Mouse (Mus musculus): ENCODE measurements around the gene Frmd4b. TPM values are rescaled to one million over a fixed set of nuclear protein-coding genes. Genes with fewer than 3 reads are reported as not detected.

The Frmd4b gene
- polyA plus RNA-seq, 1 experiment from 2014 or later = 13.7 TPM

DNA sequence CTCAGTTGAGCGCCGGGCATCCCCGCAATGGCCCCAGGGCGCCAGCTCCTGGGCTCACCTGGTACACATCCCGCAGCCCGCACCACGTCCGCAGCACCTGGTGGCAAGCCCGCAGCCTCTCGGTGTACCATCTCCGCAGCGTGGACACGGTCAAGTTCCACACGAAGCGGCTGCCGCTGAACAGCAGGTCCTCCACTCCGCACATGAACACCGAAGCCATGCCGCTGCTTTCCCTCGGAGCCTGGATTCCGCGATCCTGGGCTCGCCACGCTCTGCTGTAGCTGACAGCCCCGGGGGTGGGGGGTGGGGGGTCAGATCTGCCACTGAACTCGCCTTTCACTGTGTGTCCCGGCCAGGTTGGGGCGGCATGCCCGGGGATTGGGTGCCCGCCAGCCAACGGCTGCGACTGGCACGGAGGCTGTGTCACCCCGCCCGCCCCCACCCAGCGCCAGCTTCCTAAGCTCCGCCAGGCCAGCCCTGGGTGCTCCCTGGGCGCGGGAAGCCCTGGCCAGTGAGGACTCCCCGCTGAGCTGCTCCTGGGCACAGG is 129.7 kb downstream of the Frmd4b start:
- Histone ChIP-seq H3K36me3 (ENCODE audit: control insufficient read depth, insufficient read depth, low read length) (no peaks in the 10 kb centered on the region), H3K9me3 (ENCODE audit: control insufficient read depth, low read length) (no peaks in the 10 kb centered on the region), H3K27ac (ENCODE audit: low read depth, low read length) (no peak overlapping the region), H3K4me2 (replicated peaks; ENCODE audit: low read depth, low read length) (peak overlapping the region; percentile 94), H3K27me3 (ENCODE audit: control insufficient read depth, insufficient read depth, low read length) (peaks cover 15% of the 10 kb centered on the region; the same call in 1 of the 2 replicates), H3K4me1 (ENCODE audit: control insufficient read depth, insufficient read depth, low read length) (peaks cover 13% of the 10 kb centered on the region; the same call in 1 of the 2 replicates), H3K9ac (ENCODE audit: low read depth, low read length) (peak overlapping the region; percentile 42), H3K4me3 (ENCODE audit: low read length) (peak overlapping the region; percentile 48)
- 2% methylated on average over 35 of the region's 40 CpGs for whole genome bisulfite sequencing
- peak; percentile 77 for ATAC-seq (ENCODE audit: low FRiP score, low TSS enrichment)

DNA sequence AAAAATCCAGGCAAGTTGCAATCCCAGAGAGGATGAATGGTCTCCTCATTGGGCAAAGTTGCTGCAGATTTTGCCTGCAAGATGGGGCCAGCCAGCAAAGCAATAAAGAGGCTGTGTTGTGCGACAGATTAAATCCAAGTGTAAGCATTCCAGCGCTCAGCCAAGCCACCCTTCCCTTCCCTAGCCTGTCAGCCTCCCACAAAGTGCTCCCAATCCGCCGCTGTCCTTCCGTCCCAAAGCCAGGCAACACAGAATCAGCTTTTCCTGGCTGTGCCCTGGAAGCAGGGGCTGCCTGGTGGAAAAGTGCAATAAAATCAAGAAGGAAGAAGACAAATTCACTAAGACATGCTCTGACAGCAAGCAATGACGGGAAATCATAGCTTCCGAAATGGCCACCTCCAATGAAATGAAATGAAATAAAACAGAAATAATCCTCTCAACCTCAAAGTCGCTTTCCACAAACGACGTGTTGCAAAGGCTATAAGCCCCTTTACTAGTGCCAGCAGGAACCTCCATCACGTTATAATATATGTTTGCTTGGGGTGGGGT is 130.5 kb downstream of the Frmd4b start:
- Histone ChIP-seq H3K9me3 (ENCODE audit: control insufficient read depth, low read length) (no peaks in the 10 kb centered on the region), H3K9ac (ENCODE audit: low read depth, low read length) (peak overlapping the region; percentile 42; the same call in 1 of the 2 replicates), H3K4me3 (ENCODE audit: low read length) (peak overlapping the region; percentile 48), H3K4me2 (replicated peaks; ENCODE audit: low read depth, low read length) (peak overlapping the region; percentile 94), H3K36me3 (ENCODE audit: control insufficient read depth, insufficient read depth, low read length) (no peaks in the 10 kb centered on the region), H3K27ac (ENCODE audit: low read depth, low read length) (no peak overlapping the region), H3K27me3 (ENCODE audit: control insufficient read depth, insufficient read depth, low read length) (peaks cover 15% of the 10 kb centered on the region; the same call in 1 of the 2 replicates), H3K4me1 (ENCODE audit: control insufficient read depth, insufficient read depth, low read length) (peaks cover 13% of the 10 kb centered on the region; the same call in 1 of the 2 replicates)
- WGBS = 10% methylated on average over 11 of the region's 11 CpGs
- ATAC-seq (ENCODE audit: low FRiP score, low TSS enrichment) = no peak

DNA sequence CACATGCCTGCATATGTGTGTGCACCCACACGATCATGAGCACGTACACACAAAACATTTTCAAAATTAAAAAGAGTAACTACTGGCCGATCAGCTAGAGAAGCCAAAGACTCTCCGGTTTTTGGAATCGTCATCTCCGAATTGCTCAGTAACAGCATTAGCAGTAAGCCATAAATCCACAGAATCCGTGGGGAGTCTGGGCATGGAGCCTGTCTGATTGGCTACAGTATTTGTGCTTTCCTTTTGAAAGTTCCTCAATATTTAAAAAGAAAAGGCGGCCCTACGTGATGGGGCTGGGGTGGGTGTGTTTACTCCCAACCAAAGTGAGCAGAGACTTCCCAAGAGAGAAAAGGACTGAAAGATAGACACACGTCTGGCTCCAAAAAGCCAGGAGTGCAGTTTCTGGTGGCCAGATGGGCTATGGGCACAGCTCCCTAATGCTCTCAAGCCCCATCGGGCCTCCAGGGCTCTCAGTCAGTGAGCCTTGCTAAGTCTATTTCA is 131.4 kb downstream of the Frmd4b start:
- Histone ChIP-seq H3K9ac (ENCODE audit: low read depth, low read length) (no peak overlapping the region), H3K27ac (ENCODE audit: low read depth, low read length) (no peak overlapping the region), H3K4me3 (ENCODE audit: low read length) (no peak overlapping the region), H3K27me3 (ENCODE audit: control insufficient read depth, insufficient read depth, low read length) (peaks cover 15% of the 10 kb centered on the region; the same call in 1 of the 2 replicates), H3K4me1 (ENCODE audit: control insufficient read depth, insufficient read depth, low read length) (peaks cover 13% of the 10 kb centered on the region; the same call in 1 of the 2 replicates), H3K36me3 (ENCODE audit: control insufficient read depth, insufficient read depth, low read length) (no peaks in the 10 kb centered on the region), H3K9me3 (ENCODE audit: control insufficient read depth, low read length) (no peaks in the 10 kb centered on the region), H3K4me2 (replicated peaks; ENCODE audit: low read depth, low read length) (no peak overlapping the region)
- WGBS = 70% methylated on average over 11 of the region's 11 CpGs
- no peak for ATAC-seq (ENCODE audit: low FRiP score, low TSS enrichment)

DNA sequence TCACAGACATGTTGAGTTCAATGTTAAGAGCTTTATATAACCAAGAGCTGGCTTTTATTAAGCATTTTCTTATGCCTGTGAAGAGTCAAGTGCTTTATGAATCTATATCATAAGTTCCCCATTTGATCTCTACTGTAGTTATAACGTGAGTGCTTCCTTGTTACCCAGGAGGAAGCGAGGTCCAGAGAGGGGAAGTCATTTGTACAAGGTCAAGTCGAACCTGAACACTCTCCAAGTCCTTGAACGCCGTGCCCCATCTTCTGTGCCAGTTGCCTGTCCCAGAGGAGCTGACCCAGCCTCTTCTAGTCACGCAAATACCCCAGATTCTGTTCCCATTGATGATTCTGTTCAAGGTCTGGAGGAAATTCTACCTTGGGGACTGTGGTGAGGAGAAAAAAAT is 135.4 kb downstream of the Frmd4b start:
- Histone ChIP-seq H3K9me3 (ENCODE audit: control insufficient read depth, low read length) (no peaks in the 10 kb centered on the region), H3K4me1 (ENCODE audit: control insufficient read depth, insufficient read depth, low read length) (peaks cover 2% of the 10 kb centered on the region; the same call in 1 of the 2 replicates), H3K27me3 (ENCODE audit: control insufficient read depth, insufficient read depth, low read length) (peaks cover 6% of the 10 kb centered on the region; the same call in 1 of the 2 replicates), H3K4me3 (ENCODE audit: low read length) (no peak overlapping the region), H3K9ac (ENCODE audit: low read depth, low read length) (no peak overlapping the region), H3K36me3 (ENCODE audit: control insufficient read depth, insufficient read depth, low read length) (no peaks in the 10 kb centered on the region), H3K27ac (ENCODE audit: low read depth, low read length) (no peak overlapping the region), H3K4me2 (replicated peaks; ENCODE audit: low read depth, low read length) (no peak overlapping the region)
- 72% methylated on average over 6 of the region's 6 CpGs for WGBS
- no peak for ATAC-seq (ENCODE audit: low FRiP score, low TSS enrichment)

- Histone ChIP-seq H3K27me3 (ENCODE audit: control insufficient read depth, insufficient read depth, low read length) (no peaks in the 10 kb centered on the region), H3K4me2 (replicated peaks; ENCODE audit: low read depth, low read length) (no peak overlapping the region), H3K4me1 (ENCODE audit: control insufficient read depth, insufficient read depth, low read length) (no peaks in the 10 kb centered on the region), H3K9ac (ENCODE audit: low read depth, low read length) (no peak overlapping the region), H3K4me3 (ENCODE audit: low read length) (no peak overlapping the region), H3K9me3 (ENCODE audit: control insufficient read depth, low read length) (no peaks in the 10 kb centered on the region), H3K36me3 (ENCODE audit: control insufficient read depth, insufficient read depth, low read length) (no peaks in the 10 kb centered on the region), H3K27ac (ENCODE audit: low read depth, low read length) (no peak overlapping the region)
- no peak for ATAC-seq (ENCODE audit: low FRiP score, low TSS enrichment)
- WGBS = 55% methylated on average over 19 of the region's 19 CpGs
Measured at GRCm38 (mm10) chr6:97478981-97479860, 138.1 kb downstream of the Frmd4b start.

GRCm38 (mm10) chr6:97473672-97474071 is 143.7 kb downstream of the Frmd4b start:
- WGBS = 94% methylated on average over 4 of the region's 4 CpGs
- H3K9ac ChIP-seq (ENCODE audit: low read depth, low read length) = no peak overlapping the region
- no peaks in the 10 kb centered on the region for H3K36me3 ChIP-seq (ENCODE audit: control insufficient read depth, insufficient read depth, low read length)
- ATAC-seq (ENCODE audit: low FRiP score, low TSS enrichment) = no peak
- no peaks in the 10 kb centered on the region for H3K9me3 ChIP-seq (ENCODE audit: control insufficient read depth, low read length)
- no peak overlapping the region for H3K4me3 ChIP-seq (ENCODE audit: low read length)
- no peak overlapping the region for H3K27ac ChIP-seq (ENCODE audit: low read depth, low read length)
- H3K4me2 ChIP-seq (replicated peaks; ENCODE audit: low read depth, low read length) = no peak overlapping the region
- H3K27me3 ChIP-seq (ENCODE audit: control insufficient read depth, insufficient read depth, low read length) = no peaks in the 10 kb centered on the region
- H3K4me1 ChIP-seq (ENCODE audit: control insufficient read depth, insufficient read depth, low read length) = no peaks in the 10 kb centered on the region

DNA sequence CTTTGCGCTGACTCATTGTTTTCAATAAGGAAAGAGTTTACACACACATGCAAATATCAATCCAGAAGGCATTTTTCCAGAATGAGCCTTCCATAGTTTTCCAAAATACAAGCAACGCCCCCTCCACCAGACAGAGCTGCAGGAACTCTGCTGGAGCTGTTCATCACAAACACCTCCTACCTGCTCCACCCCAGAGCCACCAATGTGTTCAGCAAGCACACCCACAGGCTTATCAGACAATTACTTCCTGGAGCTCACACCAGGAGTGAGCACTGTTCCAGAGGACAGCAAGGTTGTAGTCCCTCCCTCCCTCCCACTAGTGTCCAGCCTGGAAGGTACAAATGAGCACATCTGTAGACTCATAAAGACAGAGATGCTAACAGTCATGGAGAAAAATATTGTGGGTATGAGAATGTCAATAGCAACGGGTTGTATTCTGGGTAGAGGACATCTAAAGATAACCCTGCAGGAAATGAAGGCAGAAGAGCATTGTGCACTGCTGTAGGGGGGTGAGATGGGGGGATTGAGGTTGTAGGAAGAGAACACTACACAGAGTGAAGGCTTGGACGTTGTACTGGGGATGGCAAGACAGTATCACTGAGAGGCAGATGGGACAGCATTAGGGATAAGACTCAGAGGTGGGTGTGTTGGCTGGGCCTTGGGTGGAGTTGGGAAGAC is 144.3 kb downstream of the Frmd4b start:
- no peaks in the 10 kb centered on the region for H3K36me3 ChIP-seq (ENCODE audit: control insufficient read depth, insufficient read depth, low read length)
- WGBS = 88% methylated on average over 4 of the region's 4 CpGs
- no peaks in the 10 kb centered on the region for H3K27me3 ChIP-seq (ENCODE audit: control insufficient read depth, insufficient read depth, low read length)
- no peak for ATAC-seq (ENCODE audit: low FRiP score, low TSS enrichment)
- no peak overlapping the region for H3K4me2 ChIP-seq (replicated peaks; ENCODE audit: low read depth, low read length)
- no peak overlapping the region for H3K4me3 ChIP-seq (ENCODE audit: low read length)
- no peak overlapping the region for H3K9ac ChIP-seq (ENCODE audit: low read depth, low read length)
- H3K4me1 ChIP-seq (ENCODE audit: control insufficient read depth, insufficient read depth, low read length) = no peaks in the 10 kb centered on the region
- H3K27ac ChIP-seq (ENCODE audit: low read depth, low read length) = no peak overlapping the region
- H3K9me3 ChIP-seq (ENCODE audit: control insufficient read depth, low read length) = peaks cover 3% of the 10 kb centered on the region; the same call in 1 of the 2 replicates

GRCm38 (mm10) chr6:97463898-97464524 is 153.3 kb downstream of the Frmd4b start:
- 0 out of 2 replicates have a peak overlapping the region, but pooled peaks have one; percentile 8 for H3K4me2 ChIP-seq (replicated peaks; ENCODE audit: low read depth, low read length)
- H3K4me3 ChIP-seq (ENCODE audit: low read length) = no peak overlapping the region
- peak overlapping the region; percentile 12; the same call in 1 of the 2 replicates for H3K27ac ChIP-seq (ENCODE audit: low read depth, low read length)
- no peaks in the 10 kb centered on the region for H3K36me3 ChIP-seq (ENCODE audit: control insufficient read depth, insufficient read depth, low read length)
- H3K9ac ChIP-seq (ENCODE audit: low read depth, low read length) = no peak overlapping the region
- H3K27me3 ChIP-seq (ENCODE audit: control insufficient read depth, insufficient read depth, low read length) = no peaks in the 10 kb centered on the region
- H3K9me3 ChIP-seq (ENCODE audit: control insufficient read depth, low read length) = peaks cover 6% of the 10 kb centered on the region; the same call in 1 of the 2 replicates
- 50% methylated on average over 17 of the region's 17 CpGs for WGBS
- no peak for ATAC-seq (ENCODE audit: low FRiP score, low TSS enrichment)
- no peaks in the 10 kb centered on the region; the same call in 1 of the 2 replicates for H3K4me1 ChIP-seq (ENCODE audit: control insufficient read depth, insufficient read depth, low read length)

Data from kidney, embryonic 14.5 days (tissue).